Mouse (Mus musculus) heart, postnatal 25 days (tissue): ENCODE data around the gene Zxdc. TPM values are rescaled to one million over a fixed set of nuclear protein-coding genes. Genes with fewer than 3 reads are reported as not detected.
A peak's percentile ranks its signal among the peaks of the same experiment; 100 is the strongest.

Source experiments
- DNase-seq: peaks from one replicate; pipeline ENCODE4 v3.0.0; 2022; ENCODE audit warnings: low spot score
- intact Hi-C: fragments of 180-260 bp; cut with DNase I; formaldehyde crosslinking; loops from one replicate; pipeline ENCODE4 v1.15.1; 2025
- total RNA-seq, 2 experiments: library from RNA; stranded (reverse); gene quantifications; 2 replicates each; pipeline ENCODE4 v1.2.3; 2021

Zxdc gene
- 10 to 100 TPM; 11.4 to 14.4 TPM for total RNA-seq

DNA sequence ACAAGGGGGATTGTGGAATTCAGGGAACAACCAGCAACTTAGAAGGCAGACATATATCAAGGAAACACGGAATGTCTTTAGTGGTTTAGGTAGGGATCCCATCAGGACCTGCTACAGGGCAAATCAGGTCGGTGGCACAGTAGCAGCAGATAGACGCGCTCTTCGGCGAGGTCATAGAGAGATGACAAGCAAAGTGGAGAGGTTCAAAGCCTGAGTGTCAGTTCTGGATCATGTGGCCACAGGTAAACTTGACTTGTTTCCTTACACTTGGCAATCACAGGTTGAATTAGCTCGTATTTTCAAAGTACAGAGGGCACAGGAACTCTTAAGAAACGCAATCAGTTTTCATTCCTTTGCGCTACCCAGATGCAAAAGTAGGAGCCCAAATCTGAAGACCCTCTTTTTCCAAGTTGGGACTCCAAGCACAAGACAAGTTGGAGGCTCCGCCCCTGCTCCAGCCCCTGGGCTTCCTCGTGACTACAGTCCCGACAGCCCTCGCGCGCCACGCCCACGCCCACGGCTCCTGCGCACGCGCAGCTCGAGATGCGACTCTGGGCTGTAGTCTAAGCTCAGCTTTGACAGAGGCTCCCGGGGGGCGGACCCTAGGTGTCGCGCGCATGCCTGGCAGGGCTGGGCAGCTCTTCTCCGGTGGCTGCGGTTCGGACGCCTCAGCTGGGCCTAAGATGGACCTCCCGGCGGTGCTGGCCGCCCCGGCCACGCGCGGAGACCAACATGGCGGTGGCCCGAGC lies at the start of gene Zxdc:
Gene Zxdc (plus strand): TSS at position 517 of the 749 bp plus-strand sequence.
- intact Hi-C loops: no loop called here
- DNase-seq: peak; percentile 99

- intact Hi-C loops: loop anchor here (10.0 kb wide), 1 partner anchor 636 kb away; no protein-coding TSS in a partner anchor
- DNase-seq: no peak
Observed at GRCm38 (mm10) chr6:90320429-90320828, 48.9 kb upstream of the Zxdc start.

GRCm38 (mm10) chr6:90321811-90322210 lies 47.5 kb upstream of the Zxdc start:
- intact Hi-C loops: loop anchor here (10.0 kb wide), 1 partner anchor 637 kb away; no protein-coding TSS in a partner anchor
- DNase-seq: no peak

DNA sequence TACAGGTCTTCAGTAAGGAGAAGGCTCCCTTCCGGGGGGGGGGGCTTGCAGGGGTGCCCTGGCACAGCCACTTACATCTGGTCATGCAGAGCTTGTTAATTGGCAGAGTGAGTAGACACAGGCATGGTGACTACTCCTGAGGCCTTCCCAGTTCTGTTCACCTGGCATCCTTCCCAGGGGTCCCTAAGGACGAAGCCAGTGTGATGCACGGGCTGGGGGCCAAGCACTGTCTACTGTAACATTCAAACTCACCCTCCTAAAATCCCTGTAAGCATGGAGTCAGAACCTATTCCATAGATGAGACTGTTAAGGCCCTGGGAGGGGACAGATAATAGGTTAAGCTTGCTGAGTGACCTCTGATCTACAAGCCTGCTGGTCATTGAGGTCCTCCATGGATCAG lies 45.3 kb upstream of the Zxdc start:
- no peak for DNase-seq

GRCm38 (mm10) chr6:90324463-90324862 lies 44.8 kb upstream of the Zxdc start:
- DNase-seq: no peak
- intact Hi-C loops: loop anchor here (10.0 kb wide), 1 partner anchor 640 kb away; no protein-coding TSS in a partner anchor

More for the DNA sequence above, 45.3 kb upstream of the Zxdc start:
- intact Hi-C loops: loop anchor here (10.0 kb wide), 1 partner anchor 639 kb away; no protein-coding TSS in a partner anchor

- intact Hi-C loops: loop anchor here (10.0 kb wide), 1 partner anchor 640 kb away; no protein-coding TSS in a partner anchor
- no peak for DNase-seq
Observed at GRCm38 (mm10) chr6:90324991-90325390, 44.3 kb upstream of the Zxdc start, which contains the start of gene Chst13. Gene Chst13 (minus strand): TSS chr6:90325185.

DNA sequence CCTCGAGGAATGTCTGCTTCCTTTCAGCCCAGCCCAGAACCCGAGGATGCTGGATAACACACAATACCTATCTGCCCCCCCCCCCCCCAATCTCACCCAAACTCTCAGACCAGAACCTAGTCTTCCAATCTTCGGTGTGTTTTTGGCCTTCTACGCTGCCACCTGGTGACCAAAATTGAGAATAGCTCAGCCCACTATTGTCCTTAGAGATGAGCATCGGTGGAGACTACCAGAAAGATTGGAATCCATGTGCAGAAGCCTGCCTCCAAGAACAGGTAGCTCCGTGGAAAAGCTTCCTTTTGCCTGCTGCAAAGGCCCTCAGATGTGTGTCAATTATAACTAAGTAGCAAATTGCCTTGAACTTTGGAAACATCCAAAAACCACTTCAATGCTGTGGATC lies 41.6 kb upstream of the Zxdc start:
- intact Hi-C loops: loop anchor here (10.0 kb wide), 1 partner anchor 643 kb away; no protein-coding TSS in a partner anchor
- no peak for DNase-seq

DNA sequence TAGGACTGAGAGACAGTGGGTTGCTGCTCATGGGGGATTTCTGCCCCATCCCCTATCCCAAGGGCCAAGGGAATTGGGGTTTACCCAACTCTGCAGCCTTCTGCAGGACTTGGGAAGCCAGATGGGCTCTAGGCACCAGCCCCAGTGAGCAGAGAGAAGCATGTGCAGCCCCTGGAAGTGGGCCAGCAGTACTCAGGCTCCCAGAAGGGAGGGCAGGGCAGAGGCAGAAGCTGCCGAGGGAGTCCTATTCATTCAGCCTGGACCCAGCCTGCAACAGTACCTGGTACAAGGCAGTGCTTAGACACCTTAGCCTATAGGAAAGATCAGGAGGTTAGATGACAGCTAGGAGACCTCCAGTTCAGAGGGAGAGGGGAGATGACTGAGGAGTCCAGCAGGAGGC lies 39.3 kb upstream of the Zxdc start:
- intact Hi-C loops: loop anchor here (10.0 kb wide), 1 partner anchor 645 kb away; no protein-coding TSS in a partner anchor
- no peak for DNase-seq

GRCm38 (mm10) chr6:90332561-90333425 lies 36.5 kb upstream of the Zxdc start, which contains the start of gene Uroc1:
Gene Uroc1 (plus strand): TSS chr6:90333284.
- no peak for DNase-seq
- intact Hi-C loops: no loop called here

- no peak for DNase-seq
- intact Hi-C loops: no loop called here
Observed at GRCm38 (mm10) chr6:90334244-90334643, 35.0 kb upstream of the Zxdc start.

DNA sequence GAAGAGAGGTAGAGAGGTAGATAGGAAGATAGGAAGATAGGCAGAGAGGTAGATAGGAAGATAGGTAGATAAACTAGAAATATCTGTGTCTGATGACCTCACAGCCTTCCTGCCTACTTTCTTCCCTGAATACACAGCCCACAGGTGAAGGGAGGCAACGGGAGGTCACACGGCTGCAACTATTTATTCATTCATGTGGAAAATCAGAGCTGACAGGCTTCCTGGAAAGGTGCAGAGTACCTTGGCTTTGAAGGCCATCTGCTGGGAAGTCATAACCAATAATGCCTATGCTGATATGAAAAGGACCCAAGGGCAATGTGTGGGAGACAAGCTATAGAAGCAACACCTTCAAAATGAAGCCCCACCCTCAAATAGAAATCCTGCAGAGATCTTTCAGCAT lies 26.9 kb upstream of the Zxdc start:
- no peak for DNase-seq
- intact Hi-C loops: no loop called here

DNA sequence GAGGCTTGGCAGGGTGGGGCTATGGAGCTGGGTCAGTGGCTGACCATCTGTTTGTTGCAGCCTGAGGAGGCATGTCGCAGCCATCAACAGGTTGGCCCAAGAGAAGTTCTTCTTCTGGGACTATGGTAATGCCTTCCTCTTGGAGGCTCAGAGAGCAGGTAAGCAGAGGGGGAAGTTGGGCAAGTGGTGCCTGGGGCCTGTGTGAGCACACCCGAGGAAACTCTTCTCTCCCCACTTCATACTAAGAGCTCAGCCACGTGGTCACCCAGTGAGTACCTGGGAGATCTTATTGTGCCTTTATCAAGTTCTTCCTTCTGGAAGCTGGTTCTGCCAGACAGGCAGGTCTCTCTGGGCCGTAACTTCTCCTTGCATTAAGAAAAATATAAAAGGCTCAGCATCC lies 22.1 kb upstream of the Zxdc start:
- no peak for DNase-seq
- intact Hi-C loops: no loop called here

DNA sequence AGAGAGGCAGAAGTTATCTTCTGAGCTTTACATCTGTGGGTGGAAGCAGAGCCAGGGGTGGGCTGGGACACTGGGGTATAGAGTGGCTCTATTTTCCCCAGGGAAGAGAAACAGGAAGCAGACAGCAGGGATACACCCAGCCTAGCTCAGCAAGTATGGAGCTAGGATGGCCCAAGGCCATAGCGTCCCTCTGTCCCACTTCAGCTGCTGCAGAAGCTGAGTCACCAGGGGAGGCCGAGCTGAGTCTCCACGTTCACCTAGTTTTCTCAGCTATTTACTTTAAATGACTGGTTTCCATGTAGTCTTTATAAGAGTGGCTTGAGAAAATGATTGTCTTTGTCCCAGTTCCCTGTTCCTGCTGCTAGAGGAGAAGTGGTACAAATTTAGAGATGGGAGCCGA lies 20.8 kb upstream of the Zxdc start:
- no peak for DNase-seq
- intact Hi-C loops: no loop called here

DNA sequence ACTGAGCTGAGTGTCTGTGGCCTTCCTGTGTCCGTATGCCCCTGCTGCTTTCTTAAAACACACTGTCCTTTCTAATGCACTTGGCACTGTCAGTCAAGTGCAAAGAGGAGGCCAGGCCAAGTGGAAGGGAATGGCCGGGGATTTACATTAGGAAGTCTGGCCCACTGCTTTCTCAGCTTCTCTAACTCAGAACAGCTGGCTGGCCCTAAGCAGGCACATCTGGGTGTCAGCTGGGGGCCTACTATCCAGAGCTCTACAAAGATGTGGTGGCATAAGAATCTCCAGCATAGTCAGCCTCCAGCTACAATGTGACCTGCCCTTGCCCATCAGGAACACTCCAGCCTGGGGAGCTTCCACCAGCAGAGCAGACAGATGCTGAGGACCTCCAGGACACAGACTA lies 19.3 kb upstream of the Zxdc start:
- DNase-seq: no peak
- intact Hi-C loops: no loop called here

- intact Hi-C loops: no loop called here
- DNase-seq: no peak
Observed at GRCm38 (mm10) chr6:90358142-90358541, 11.2 kb upstream of the Zxdc start.

- intact Hi-C loops: no loop called here
- DNase-seq: no peak
Observed at GRCm38 (mm10) chr6:90359445-90359844, 9.8 kb upstream of the Zxdc start.

GRCm38 (mm10) chr6:90360024-90360781 lies 9.1 kb upstream of the Zxdc start:
- peak; percentile 65 for DNase-seq
- intact Hi-C loops: no loop called here

DNA sequence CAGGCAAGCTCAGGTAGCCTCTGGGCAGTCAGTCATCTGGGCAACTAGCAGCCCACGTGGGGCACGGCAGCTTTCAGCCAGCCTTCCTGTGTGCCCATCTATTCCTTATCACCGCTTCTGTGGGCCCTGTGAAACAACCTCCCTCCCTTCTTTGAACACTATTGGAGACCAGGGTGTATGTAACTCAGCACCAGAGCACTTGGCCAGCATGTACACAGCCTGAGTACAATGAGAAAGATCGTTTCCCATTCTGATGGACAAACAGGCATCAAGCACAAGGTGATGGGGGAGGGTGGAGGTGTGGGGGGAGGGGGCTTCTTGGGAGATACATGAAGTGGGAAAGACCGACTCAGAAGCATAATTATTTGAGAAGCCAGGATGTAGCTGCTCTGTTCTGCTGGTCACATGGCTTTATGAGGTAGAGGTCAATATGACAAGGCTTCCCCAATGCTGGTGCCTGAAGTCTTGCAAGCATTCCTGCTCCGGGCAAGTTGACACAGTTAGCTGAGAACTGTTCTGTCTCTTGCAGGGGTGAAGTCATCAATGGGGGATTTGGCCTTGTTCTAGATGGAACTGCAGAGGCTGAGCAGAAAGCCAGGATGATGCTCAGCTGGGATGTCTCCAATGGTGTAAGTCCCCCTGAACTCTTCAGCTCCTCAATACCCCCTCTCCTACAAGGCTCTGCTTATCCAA lies 8.2 kb upstream of the Zxdc start:
- DNase-seq: no peak

GRCm38 (mm10) chr6:90363301-90363700 lies 6.0 kb upstream of the Zxdc start:
- intact Hi-C loops: no loop called here
- no peak for DNase-seq

More for the DNA sequence above, 8.2 kb upstream of the Zxdc start:
- intact Hi-C loops: no loop called here
